Mouse (Mus musculus) testis, adult 2 months (tissue): ENCODE data around the gene Cyp1b1. TPM values are rescaled to one million over a fixed set of nuclear protein-coding genes. Genes with fewer than 3 reads are reported as not detected.

Source experiments
- H3K27ac ChIP-seq: fragments of 200-500 bp; 2 replicates; pipeline ENCODE4 v1.5.1; 2012; ENCODE audit warnings: low read depth, low read length; ENCODE audit not compliant: control insufficient read depth, insufficient read depth
- H3K27me3 ChIP-seq: fragments of 200-500 bp; 2 replicates; pipeline ENCODE4 v1.6.1; 2012; ENCODE audit warnings: mild to moderate bottlenecking, low read length, moderate library complexity; ENCODE audit not compliant: control insufficient read depth, insufficient read depth
- H3K36me3 ChIP-seq: fragments of 200-500 bp; 2 replicates; pipeline ENCODE4 v1.6.1; 2012; ENCODE audit warnings: mild to moderate bottlenecking, low read length; ENCODE audit not compliant: control insufficient read depth, insufficient read depth
- H3K4me1 ChIP-seq: fragments of 200-500 bp; 2 replicates; pipeline ENCODE4 v1.6.1; 2012; ENCODE audit warnings: low read length; ENCODE audit not compliant: control insufficient read depth, insufficient read depth
- H3K4me3 ChIP-seq: fragments of 200-500 bp; 2 replicates; pipeline ENCODE4 v1.5.1; 2012; ENCODE audit warnings: low read depth, mild to moderate bottlenecking, low read length, moderate library complexity, mixed read lengths; ENCODE audit not compliant: control insufficient read depth
- CTCF ChIP-seq: fragments of 200-500 bp; IDR thresholded peaks from 2 replicates; pipeline ENCODE4 v1.5.1; 2012; ENCODE audit warnings: low read depth, mild to moderate bottlenecking, inconsistent platforms, low read length, moderate library complexity; ENCODE audit not compliant: control insufficient read depth, insufficient read depth, insufficient replicate concordance
- POLR2A ChIP-seq: fragments of 200-500 bp; IDR thresholded peaks from 2 replicates; pipeline ENCODE4 v1.6.1; 2012; ENCODE audit warnings: low read depth, mild to moderate bottlenecking, inconsistent platforms, low read length, moderate library complexity; ENCODE audit not compliant: control insufficient read depth
- polyA plus RNA-seq: library from polyadenylated mRNA; depleted of rRNA; stranded (reverse); fragments of >200 nt; gene quantifications from 2 replicates; pipeline ENCODE4 v1.2.3, GENCODE M21; 2012; rRNA removed

The Cyp1b1 gene
- polyA plus RNA-seq = 34.0 and 35.3 TPM in 2 replicates

DNA sequence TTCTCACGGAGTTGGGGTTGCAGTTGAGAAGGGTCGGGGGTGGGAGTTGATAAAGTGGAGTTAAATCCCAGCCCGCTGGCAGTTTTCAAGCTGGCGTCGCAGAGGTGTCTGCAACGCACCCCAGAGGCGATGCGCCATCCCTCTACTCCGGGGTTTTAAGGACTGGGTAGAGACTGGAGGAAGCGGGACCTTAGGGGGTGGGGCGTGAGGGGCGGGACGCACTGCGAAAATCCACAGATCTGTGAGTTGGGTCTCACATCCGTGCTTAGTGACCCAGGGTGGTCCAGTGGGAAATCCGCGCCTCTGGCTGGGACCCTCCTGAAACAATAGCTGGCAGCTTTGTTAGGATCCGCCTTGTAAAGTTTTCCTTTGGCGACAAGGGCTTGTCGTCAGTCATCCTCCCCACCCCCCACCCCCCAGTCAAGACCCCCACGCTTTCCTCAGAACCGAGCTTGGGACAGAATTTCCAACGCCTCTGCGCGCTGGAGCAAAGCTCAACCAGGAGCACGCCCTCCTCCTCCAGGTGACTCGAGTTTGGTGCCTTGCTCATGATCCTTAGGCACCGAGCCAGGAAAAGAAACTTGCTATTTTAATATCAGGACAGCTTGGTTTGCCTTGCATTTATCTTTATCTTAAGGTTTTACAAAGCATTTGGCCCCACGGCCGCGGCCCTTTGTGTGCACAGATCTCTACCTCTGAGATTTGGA, at the start of gene Cyp1b1:
Gene Cyp1b1 (minus strand): TSS at position 131 of the 707 bp plus-strand sequence.
- peaks cover 3% of the 10 kb centered on the region; the same call in 1 of the 2 replicates for H3K27me3 ChIP-seq
- TF ChIP-seq POLR2A (no peak; the same call in 1 of the 2 replicates), CTCF (no peak)
- H3K4me1 ChIP-seq = peaks cover 13% of the 10 kb centered on the region
- H3K4me3 ChIP-seq = peak within 1 kb of the TSS; percentile 88
- H3K27ac ChIP-seq = peak within 1 kb of the TSS; percentile 63
- no peaks in the 10 kb centered on the region for H3K36me3 ChIP-seq

GRCm38 (mm10) chr17:79761841-79762240, 47.0 kb upstream of the Cyp1b1 start:
- no peaks in the 10 kb centered on the region for H3K4me1 ChIP-seq
- H3K36me3 ChIP-seq = no peaks in the 10 kb centered on the region
- TF ChIP-seq POLR2A (no peak), CTCF (no peak)
- no peak overlapping the region for H3K27ac ChIP-seq
- no peaks in the 10 kb centered on the region for H3K27me3 ChIP-seq
- no peak overlapping the region for H3K4me3 ChIP-seq

DNA sequence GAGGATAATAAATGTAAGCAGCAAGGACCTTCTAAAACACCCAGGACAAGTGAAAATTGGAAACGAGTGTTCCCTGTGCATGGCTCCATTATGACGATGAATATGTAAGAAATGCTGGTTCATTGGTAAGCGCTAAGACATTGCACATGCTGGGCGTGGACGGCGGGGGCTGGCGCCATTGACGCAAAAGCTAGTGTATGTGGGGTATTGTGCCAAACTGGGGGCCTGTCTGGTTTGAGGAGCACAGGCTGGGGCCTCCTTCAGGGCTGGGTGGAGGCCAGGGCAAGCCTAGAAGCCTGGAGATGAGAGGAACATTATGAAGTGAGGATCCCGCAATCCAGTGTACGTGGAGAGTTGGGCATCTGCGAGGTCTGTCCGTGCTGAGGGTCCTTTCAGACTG, 39.0 kb upstream of the Cyp1b1 start:
- Histone ChIP-seq H3K4me3 (no peak overlapping the region), H3K27me3 (no peaks in the 10 kb centered on the region), H3K4me1 (no peaks in the 10 kb centered on the region), H3K27ac (no peak overlapping the region), H3K36me3 (no peaks in the 10 kb centered on the region)
- TF ChIP-seq POLR2A (no peak), CTCF (no peak)

GRCm38 (mm10) chr17:79752836-79753235, 38.0 kb upstream of the Cyp1b1 start:
- Histone ChIP-seq H3K36me3 (no peaks in the 10 kb centered on the region), H3K27me3 (no peaks in the 10 kb centered on the region), H3K4me3 (no peak overlapping the region), H3K27ac (no peak overlapping the region), H3K4me1 (no peaks in the 10 kb centered on the region)
- no peak for TF ChIP-seq POLR2A
- no peak for TF ChIP-seq CTCF

GRCm38 (mm10) chr17:79751661-79752191, 36.9 kb upstream of the Cyp1b1 start:
- Histone ChIP-seq H3K27me3 (no peaks in the 10 kb centered on the region), H3K4me1 (no peaks in the 10 kb centered on the region), H3K4me3 (no peak overlapping the region), H3K36me3 (no peaks in the 10 kb centered on the region), H3K27ac (no peak overlapping the region)
- TF ChIP-seq POLR2A = no peak
- no peak for TF ChIP-seq CTCF

DNA sequence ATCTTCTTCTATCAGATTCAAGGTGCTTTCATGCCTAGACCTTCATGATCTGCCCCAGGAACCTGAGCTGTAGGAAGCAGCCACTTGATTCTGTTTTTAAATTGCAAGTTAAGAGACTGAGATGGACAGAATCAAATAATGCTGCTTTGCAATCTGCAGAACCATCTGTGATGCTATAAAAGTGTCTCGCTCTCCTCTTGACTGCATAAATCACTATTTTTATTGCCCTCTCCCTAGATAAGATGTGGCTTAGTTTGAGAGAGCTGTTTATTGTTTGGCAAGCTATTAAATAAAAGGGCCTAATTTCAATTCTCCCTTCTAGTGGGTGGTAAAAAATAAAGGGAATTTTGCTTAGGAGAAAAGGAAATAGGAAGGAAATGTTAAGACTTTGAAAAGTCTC, 34.8 kb upstream of the Cyp1b1 start:
- H3K27me3 ChIP-seq = no peaks in the 10 kb centered on the region
- no peaks in the 10 kb centered on the region for H3K36me3 ChIP-seq
- H3K4me1 ChIP-seq = no peaks in the 10 kb centered on the region
- no peak for TF ChIP-seq POLR2A
- TF ChIP-seq CTCF = no peak
- no peak overlapping the region for H3K4me3 ChIP-seq
- no peak overlapping the region for H3K27ac ChIP-seq

DNA sequence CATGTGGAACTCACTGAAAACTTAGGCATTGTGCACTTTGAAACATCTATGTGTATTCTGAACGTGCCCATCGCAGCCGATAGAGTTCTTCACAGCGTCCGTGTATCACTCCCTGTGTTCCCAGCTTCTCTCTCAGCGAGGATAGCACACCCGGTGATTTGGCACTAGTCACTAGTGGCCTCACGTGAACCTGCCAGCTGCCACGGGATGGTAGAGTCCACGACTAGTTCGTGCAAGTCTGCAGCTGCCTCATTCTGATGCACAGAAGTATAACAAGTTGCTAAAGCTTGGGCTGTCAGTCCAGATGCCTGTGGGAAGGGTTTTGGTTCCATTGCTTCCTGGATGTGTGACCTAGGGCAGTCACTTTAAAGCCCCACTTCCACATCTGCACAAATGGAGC, 32.1 kb upstream of the Cyp1b1 start:
- no peaks in the 10 kb centered on the region for H3K27me3 ChIP-seq
- no peak overlapping the region for H3K4me3 ChIP-seq
- H3K36me3 ChIP-seq = no peaks in the 10 kb centered on the region
- TF ChIP-seq POLR2A (no peak), CTCF (no peak)
- no peak overlapping the region for H3K27ac ChIP-seq
- no peaks in the 10 kb centered on the region for H3K4me1 ChIP-seq
